Mouse (Mus musculus): Measurements from ENCODE around the gene Zfp456. TPM values are rescaled to one million over a fixed set of nuclear protein-coding genes. Genes with fewer than 3 reads are reported as not detected.

Gene Zfp456
- polyA plus RNA-seq (2017; shearing (Covaris generic)), result 4.7 TPM

DNA sequence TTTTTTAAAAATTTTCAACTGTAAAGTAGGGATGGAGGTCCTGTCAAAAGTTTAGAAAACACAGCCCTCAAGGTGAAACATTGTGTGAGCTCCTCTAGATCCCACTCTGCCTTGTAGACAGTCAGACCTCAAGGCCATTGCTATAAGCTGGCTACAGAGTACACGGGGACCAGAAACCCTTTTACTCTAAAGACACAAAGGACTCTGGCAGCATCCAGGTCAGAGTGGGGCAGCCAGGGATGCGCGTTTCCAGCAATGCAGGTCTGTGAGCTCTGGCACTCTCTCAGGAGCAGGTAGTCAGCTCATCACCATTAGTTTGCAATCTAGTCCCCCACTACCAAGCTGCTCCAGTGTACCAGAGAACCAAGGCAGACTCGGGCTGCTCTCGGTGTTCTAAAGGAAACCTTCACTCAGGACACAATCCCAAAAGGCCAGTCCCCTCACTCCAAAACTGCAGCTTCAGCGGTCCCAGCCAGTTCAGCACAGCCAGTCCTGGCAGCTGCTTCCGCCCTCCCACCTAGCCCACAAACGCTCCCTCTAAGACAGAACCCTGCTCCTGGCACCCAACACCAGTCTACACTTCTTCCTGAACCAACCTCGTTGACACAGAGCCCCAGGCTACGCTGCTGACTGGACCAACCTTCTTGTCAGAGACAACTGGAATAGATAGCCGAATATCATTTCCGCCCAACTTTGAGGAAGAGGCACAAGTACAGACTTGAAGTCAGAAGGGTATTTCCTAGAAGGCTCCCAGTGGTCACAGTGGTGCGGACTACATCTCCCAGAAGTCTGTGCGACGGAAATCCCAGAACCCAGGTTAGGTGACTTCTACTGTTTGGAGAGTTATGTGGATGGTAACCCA is at the start of gene Zfp456, which contains the start of gene Gm28041:
TSS of gene Zfp456 (minus strand) at position 761 of the 862 bp plus-strand sequence.
TSS of gene Gm28041 (minus strand) at position 684 of the 862 bp plus-strand sequence.

GRCm38 (mm10) chr13:67421207-67421857 is 45.7 kb upstream of the Zfp456 start, which contains the start of gene Zfp459:
Gene Zfp459 (minus strand): TSS chr13:67421418.

DNA sequence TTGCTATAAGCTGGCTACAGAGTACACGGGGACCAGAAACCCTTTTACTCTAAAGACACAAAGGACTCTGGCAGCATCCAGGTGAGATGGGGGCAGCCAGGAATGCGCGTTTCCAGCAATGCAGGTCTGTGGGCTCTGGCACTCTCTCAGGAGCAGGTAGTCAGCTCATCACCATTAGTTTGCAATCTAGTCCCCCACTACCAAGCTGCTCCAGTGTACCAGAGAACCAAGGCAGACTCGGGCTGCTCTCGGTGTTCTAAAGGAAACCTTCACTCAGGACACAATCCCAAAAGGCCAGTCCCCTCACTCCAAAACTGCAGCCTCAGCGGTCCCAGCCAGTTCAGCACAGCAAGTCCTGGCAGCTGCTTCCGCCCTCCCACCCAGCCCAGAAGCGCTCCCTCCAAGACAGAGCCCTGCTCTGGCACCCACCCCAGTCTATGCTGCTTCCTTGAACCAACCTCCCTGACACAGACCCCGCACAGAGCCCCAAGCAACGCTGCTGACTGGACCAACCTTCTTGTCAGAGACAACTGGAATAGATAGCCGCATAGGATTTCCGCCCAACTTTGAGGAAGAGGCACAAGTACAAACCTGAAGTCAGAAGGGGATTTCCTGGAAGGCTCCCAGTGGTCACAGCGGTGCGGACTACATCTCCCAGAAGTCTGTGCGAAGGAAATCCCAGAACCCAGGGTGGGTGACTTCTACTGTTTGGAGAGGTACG is 23.7 kb upstream of the Zfp456 start, which contains the start of gene Zfp429:
TSS of gene Zfp429 (minus strand) at position 637 of the 721 bp plus-strand sequence.

GRCm38 (mm10) chr13:67360131-67360744 is 15.4 kb downstream of the Zfp456 start, which contains the start of the genes Gm28044 and Zfp953:
Gene Gm28044 (minus strand): TSS chr13:67360536.
Gene Zfp953 (minus strand): TSS chr13:67360605.

GRCm38 (mm10) chr13:67332019-67332724 is 43.4 kb downstream of the Zfp456 start, which contains the start of gene Zfp595:
Gene Zfp595 (minus strand): TSS chr13:67332570.

Other genes with a start within 250 kb of the Zfp456 start
- gene Rsl1, start 202.6 kb downstream of the Zfp456 start, polyA plus RNA-seq (2017; shearing (Covaris generic)), result 6.2 TPM
- gene Zfp455, start 181.3 kb downstream of the Zfp456 start, polyA plus RNA-seq (2017; shearing (Covaris generic)), result 1.5 TPM
- 0.98 TPM for gene Zfp458, start 97.3 kb downstream of the Zfp456 start, polyA plus RNA-seq (2017; shearing (Covaris generic))
- gene Zfp457, start 69.3 kb downstream of the Zfp456 start, polyA plus RNA-seq (2017; shearing (Covaris generic)), result not detected
- 5.7 TPM for gene Zfp595, start 43.2 kb downstream of the Zfp456 start, polyA plus RNA-seq (2017; shearing (Covaris generic))
- gene Gm28044, start 15.3 kb downstream of the Zfp456 start, polyA plus RNA-seq (2017; shearing (Covaris generic)), result not detected
- 1.8 TPM for gene Zfp953, start 15.2 kb downstream of the Zfp456 start, polyA plus RNA-seq (2017; shearing (Covaris generic))
- 2.2 TPM for gene Gm28041, start 77 bp downstream of the Zfp456 start, polyA plus RNA-seq (2017; shearing (Covaris generic))
- gene Zfp429, start 24.0 kb upstream of the Zfp456 start, polyA plus RNA-seq (2017; shearing (Covaris generic)), result 19.3 TPM
- 1.4 TPM for gene Zfp459, start 45.6 kb upstream of the Zfp456 start, polyA plus RNA-seq (2017; shearing (Covaris generic))
- gene Zfp874a, start 75.8 kb upstream of the Zfp456 start, polyA plus RNA-seq (2017; shearing (Covaris generic)), result 46.8 TPM
- gene Zfp874b, start 108.4 kb upstream of the Zfp456 start, polyA plus RNA-seq (2017; shearing (Covaris generic)), result 26.8 TPM
- gene Zfp58, start 124.7 kb upstream of the Zfp456 start, polyA plus RNA-seq (2017; shearing (Covaris generic)), result 21.0 TPM
- gene Gm26965, start 150.3 kb upstream of the Zfp456 start, polyA plus RNA-seq (2017; shearing (Covaris generic)), result not detected
- 56.0 TPM for gene Zfp87, start 150.4 kb upstream of the Zfp456 start, polyA plus RNA-seq (2017; shearing (Covaris generic))
- gene Zfp748, start 178.0 kb upstream of the Zfp456 start, polyA plus RNA-seq (2017; shearing (Covaris generic)), result 16.7 TPM
- gene Zfp729b, start 233.9 kb upstream of the Zfp456 start, polyA plus RNA-seq (2017; shearing (Covaris generic)), result 5.0 TPM

Data from naive thymus-derived CD4-positive, alpha-beta T cell, adult 5 months (primary cell).